Mouse (Mus musculus) left cerebral cortex, adult 8-10 months (tissue): Measurements from ENCODE around the gene Olfr734. TPM values are rescaled to one million over a fixed set of nuclear protein-coding genes. Genes with fewer than 3 reads are reported as not detected.

ENCODE experiments used
- DNase-seq, 2 experiments: peaks; one replicate each; pipeline ENCODE4 v3.0.0; 2022; ENCODE audit warnings: low spot score in 2 of 2
- total RNA-seq, 4 experiments: library from RNA; stranded (reverse); gene quantifications; 2 replicates each; pipeline ENCODE4 v1.2.4; 2022

Olfr734 gene
- total RNA-seq: not detected

DNA sequence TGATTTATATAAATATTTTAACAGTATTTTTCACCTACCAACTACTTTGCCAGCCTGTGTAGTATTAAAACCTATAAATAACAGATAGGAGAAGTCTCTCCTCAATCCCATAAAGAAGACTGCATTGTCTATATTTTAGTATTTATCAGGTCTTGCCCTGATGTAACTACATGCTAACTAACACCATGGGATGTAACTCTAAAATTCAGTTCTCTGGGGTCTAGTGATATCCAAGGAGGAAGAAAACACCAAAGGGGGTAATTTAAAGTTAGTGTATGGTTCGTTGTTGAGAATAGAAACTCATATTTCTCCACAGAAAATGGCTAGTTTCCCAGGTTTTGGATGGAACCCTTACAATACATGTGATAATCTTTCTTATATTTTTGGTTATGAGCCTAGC is at the start of gene Olfr734:
TSS of gene Olfr734 (minus strand) at position 101 of the 400 bp plus-strand sequence.
- DNase-seq: no peak

DNA sequence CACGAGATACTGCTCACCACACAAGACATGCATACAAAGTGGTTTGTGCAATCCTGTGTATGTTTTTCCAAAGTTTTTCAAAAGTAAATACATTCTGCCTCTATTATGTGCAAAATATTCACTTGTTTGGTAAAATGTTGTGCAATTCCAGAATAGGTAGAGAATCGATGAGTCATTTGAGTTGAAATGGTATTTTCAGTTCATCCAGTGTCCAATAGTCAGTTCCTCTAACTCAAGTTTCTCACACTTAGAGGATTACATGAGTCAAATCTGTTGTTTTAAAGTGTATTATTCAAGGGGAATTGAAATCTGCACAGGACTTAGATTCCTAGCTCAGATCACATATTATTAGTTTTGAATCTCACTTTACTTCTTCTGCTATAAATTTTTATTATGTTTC is 37.0 kb upstream of the Olfr734 start:
- no peak for DNase-seq

DNA sequence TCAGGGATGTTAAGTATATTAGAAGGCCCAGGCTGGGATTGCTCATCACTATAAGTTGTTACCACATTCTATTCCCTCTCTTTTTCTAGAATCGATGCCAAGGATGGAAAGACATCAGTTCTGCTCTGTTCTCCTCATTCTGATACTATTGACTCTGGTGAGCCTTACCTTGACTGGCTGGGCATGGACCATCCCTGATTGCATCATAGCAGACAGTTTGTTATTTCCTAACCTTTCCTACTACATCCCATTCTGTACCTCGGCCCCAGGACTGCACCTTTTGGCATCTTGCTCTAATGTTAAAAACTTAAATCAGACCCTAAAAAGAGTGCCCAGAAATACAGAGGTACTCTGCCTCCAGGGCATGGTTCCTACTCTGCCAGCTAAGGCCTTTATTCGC is 33.9 kb upstream of the Olfr734 start:
- DNase-seq: no peak

DNA sequence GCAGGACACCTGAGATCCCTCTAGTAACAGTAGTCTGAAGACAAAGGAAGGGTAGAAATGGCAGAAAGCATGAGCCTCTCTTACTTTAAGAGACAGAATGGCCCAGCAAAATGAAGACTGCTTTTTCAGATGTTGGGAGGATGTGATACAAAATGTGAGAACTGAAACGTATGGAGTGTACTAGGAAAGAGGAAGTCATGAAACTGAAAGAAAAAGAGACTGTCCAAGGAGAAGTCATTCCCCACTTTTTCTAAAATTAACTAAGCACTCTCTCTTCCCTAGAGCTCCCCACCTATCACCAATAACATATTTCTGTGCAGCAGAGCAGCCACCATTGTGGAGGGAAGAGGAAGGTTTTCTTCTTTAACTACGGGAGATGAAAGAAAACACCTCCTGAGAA is 31.0 kb upstream of the Olfr734 start, which contains the start of gene Tlr11:
TSS of gene Tlr11 (plus strand) at position 322 of the 400 bp plus-strand sequence.
- no peak for DNase-seq

DNA sequence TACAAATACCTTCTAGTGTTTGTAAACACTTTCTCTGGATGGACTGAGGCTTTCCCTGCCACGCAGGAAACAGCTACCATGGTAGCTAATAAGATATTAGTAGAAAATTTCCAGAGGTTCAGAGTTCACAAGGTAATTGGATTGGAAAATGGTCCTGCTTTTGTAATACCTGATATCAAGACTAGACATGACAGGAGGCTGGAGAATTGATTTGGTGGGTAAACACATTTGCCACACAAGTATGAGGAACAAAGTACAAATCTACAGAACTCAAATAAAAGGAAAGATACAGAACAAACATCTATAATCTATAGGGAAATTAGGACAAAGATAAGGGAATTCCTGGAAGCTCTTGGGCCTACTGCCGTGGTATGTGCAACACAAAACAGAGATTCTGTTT is 30.2 kb upstream of the Olfr734 start:
- DNase-seq: no peak

DNA sequence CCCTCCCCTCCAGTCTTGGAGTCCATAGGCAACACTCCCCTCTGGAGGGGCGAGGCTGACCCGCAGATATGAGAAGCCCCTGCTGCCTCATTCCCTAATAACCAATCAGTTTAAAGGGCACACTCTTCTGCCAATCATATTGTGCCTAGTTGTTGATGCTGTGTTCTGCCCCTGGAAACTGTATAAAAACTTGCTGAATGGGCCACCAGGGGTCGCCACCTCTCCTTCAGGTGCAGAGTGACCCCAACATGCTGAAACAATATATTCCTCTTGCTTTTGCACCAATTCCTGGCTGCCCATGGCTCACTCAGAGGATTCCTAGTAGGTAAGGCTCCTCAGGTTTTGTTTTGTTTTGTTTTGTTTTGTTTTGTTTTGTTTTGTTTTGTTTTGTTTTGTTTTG is 25.9 kb upstream of the Olfr734 start:
- no peak for DNase-seq

DNA sequence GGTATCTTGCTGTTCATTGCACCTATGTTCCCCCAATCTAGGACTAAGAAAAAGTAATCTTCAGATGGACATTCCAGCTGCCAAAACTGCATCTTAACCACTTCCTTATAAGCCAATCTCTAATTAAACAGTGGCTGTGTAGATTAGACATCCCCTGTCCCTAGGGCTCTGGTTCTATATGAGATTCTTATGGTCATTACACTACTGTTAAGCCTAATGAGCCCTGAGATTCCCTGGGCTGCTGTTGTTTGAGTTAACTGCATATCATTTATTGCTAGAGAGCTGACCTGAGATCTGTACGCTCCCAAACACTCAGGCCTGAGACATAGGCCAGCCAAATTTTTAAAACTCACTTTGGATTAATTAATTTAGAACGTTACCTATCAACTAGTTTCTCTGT is 22.2 kb upstream of the Olfr734 start, which contains the start of gene Olfr735:
TSS of gene Olfr735 (minus strand) at position 77 of the 400 bp plus-strand sequence.
- DNase-seq: no peak

DNA sequence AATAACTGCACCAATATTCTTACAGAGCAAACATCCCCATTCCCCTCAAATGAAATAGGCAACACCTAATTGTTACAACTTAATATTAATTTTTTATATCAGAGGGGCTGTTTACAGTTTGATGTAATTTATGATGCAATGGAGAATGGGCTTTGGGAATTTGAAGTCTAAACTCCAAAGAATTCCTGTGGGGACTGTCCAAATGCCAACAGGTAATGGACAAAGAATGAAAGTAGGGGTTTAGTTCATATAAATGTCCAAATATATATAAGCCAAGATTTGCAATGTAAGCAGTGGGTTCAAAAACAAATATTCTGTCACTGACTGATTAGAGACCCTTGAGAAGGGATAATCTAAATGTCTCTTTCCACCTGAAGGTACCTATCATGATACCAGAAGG is 25.1 kb downstream of the Olfr734 start, which contains the start of gene Olfr733:
TSS of gene Olfr733 (minus strand) at position 101 of the 400 bp plus-strand sequence.
- DNase-seq: no peak

DNA sequence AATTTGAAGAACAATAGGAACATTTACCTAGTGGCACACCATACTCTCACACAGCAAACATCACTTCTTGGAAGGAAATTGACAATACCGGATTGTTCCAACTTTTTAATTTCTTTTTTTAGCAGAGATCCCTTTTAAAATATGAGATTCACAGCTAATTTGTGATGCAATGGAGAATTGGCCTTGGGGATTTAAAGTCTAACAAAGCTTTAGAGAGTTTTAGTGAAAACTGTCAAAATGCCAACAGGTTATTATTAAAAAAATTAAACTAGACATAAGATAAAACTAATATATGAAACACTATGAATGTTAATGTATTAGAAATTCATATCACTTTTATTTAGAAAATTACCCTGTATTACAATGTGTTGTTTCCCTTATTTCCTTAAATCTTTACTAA is 42.5 kb downstream of the Olfr734 start, which contains the start of gene Olfr732:
TSS of gene Olfr732 (minus strand) at position 101 of the 400 bp plus-strand sequence.
- DNase-seq: no peak

Other genes starting within 250 kb of the Olfr734 start
- not detected for gene Olfr726, start 235.8 kb downstream of the Olfr734 start, total RNA-seq
- gene Olfr727, start 203.6 kb downstream of the Olfr734 start, total RNA-seq: not detected
- not detected for gene Olfr728, start 184.1 kb downstream of the Olfr734 start, total RNA-seq
- not detected for gene Olfr729, start 173.9 kb downstream of the Olfr734 start, total RNA-seq
- not detected for gene Olfr730, start 138.6 kb downstream of the Olfr734 start, total RNA-seq
- gene Olfr731, start 84.9 kb downstream of the Olfr734 start, total RNA-seq: not detected
- not detected for gene Olfr732, start 42.6 kb downstream of the Olfr734 start, total RNA-seq
- not detected for gene Olfr733, start 25.2 kb downstream of the Olfr734 start, total RNA-seq
- gene Olfr735, start 22.1 kb upstream of the Olfr734 start, total RNA-seq: not detected
- gene Tlr11, start 31.2 kb upstream of the Olfr734 start, total RNA-seq: not detected
- gene Olfr736, start 54.4 kb upstream of the Olfr734 start, total RNA-seq: not detected
- not detected for gene Olfr738, start 80.8 kb upstream of the Olfr734 start, total RNA-seq
- gene Olfr739, start 91.9 kb upstream of the Olfr734 start, total RNA-seq: not detected
- not detected for gene Olfr740, start 118.8 kb upstream of the Olfr734 start, total RNA-seq
- gene Olfr741, start 146.0 kb upstream of the Olfr734 start, total RNA-seq: not detected
- not detected for gene Olfr742, start 176.8 kb upstream of the Olfr734 start, total RNA-seq
- not detected for gene Olfr743, start 195.1 kb upstream of the Olfr734 start, total RNA-seq